Mouse (Mus musculus): ENCODE data around the gene Kcnk6.

The Kcnk6 gene

DNA sequence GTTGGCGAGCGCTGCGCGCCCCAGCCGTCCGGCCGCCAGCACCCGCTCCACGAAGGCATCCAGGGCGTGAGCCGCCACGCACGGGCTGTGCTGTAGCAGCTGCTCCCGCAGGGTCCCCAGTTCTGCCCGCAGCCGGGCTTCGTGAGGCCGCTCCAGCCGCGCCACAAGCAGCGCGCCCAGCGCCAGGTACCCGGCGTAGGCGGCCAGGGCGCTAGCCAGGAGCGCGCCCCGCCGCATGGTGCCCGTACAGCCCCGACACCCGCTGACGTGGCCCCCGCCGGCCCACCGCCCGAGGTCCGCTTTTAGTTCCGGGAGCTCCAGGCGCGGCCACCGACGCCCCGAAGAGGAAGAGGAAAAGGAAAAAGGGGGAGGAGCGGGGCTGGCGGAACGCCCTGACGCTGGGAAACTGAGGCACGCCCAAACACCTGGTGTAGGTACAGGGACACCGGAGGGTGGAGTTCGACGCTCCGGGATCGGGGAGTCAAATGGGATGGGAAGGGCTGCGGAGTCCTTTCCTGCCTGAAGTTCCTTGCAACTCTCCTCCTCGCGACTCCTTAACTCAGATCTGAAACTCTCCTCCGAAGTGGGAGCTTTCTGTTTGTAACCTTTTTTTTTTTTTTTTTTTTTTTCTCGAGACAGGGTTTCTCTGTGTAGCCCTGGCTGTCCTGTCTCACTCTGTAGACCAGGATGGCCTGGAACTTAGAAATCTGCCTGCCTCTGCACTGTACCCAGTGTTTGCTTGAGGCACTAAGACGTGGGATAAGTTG lies at the start of gene Kcnk6:
Gene Kcnk6 (minus strand): TSS at position 269 of the 767 bp plus-strand sequence.
- DNase-seq = no peak

GRCm38 (mm10) chr7:29281201-29282073 lies 49.1 kb upstream of the Kcnk6 start, which contains the start of gene Spint2:
TSS of gene Spint2 (minus strand) at chr7:29281912.
- peak; percentile 82 to 86 for DNase-seq

GRCm38 (mm10) chr7:29280801-29281200 lies 48.5 kb upstream of the Kcnk6 start:
- peak in 1 of 2 experiments; percentile 29 for DNase-seq

- no peak for DNase-seq
Measured at GRCm38 (mm10) chr7:29279924-29280323, 47.6 kb upstream of the Kcnk6 start.

- no peak for DNase-seq
Measured at GRCm38 (mm10) chr7:29279261-29279660, 46.9 kb upstream of the Kcnk6 start.

- no peak for DNase-seq
Measured at GRCm38 (mm10) chr7:29277510-29277909, 45.2 kb upstream of the Kcnk6 start.

- DNase-seq = no peak
Measured at GRCm38 (mm10) chr7:29276715-29277114, 44.4 kb upstream of the Kcnk6 start.

- no peak for DNase-seq
Measured at GRCm38 (mm10) chr7:29271687-29272465, 39.6 kb upstream of the Kcnk6 start.

DNA sequence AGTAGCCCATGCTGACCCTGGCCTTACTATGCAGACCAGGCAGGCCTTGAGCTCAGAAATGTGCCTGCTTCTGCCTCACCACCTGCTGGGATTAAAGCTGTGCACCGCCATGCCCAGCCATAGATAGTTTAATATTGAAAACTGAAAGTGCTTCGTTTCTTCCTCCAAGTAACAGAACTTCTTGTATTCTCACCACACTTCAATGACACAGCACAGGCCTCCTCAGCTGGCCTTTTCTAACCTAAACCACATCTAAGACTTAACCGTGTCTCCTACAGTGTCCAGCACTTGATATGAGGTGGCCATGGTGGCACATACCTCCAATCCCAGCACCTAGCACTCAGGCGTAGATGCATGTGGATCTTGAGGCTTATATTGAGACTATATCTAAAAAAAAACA lies 38.1 kb upstream of the Kcnk6 start:
- DNase-seq = no peak

DNA sequence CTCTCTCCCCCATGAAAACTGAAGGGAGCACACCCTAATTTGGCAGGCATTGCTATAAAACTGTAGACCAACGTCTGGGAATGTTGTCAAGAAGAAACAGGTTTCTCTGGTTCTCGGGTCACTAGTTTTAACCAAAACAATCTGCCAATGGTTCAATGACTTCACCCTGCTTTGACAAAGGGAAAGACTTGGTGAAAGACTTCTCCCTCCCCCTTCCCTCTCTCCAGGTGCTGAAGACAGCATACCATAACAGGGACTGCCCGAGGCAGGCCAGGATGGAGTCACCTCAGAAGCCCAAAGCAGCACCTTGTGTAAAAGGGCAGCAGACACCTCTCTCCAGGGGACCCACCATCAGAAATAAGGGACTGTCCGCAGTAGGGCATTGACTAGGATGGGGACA lies 34.6 kb upstream of the Kcnk6 start:
- DNase-seq = no peak

DNA sequence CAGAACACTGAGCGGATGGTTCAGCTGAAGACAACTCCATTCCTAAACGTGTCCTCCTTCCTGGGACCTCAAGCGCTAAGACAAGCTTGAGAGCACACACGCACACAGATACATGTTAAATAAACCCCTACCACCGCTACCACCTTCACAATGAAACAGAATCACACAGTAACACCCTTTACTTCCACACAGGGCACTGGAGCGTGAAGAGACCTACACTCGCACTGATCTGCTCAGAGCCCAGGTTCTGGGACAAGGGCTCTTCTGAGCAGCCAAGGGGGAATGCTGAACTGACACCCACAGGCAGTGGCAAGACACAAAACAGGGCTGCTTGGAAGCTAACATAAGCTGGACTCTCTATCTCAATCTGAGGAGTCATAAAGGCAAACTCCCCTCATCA lies 33.3 kb upstream of the Kcnk6 start:
- no peak for DNase-seq

GRCm38 (mm10) chr7:29263831-29264230 lies 31.5 kb upstream of the Kcnk6 start:
- no peak for DNase-seq

DNA sequence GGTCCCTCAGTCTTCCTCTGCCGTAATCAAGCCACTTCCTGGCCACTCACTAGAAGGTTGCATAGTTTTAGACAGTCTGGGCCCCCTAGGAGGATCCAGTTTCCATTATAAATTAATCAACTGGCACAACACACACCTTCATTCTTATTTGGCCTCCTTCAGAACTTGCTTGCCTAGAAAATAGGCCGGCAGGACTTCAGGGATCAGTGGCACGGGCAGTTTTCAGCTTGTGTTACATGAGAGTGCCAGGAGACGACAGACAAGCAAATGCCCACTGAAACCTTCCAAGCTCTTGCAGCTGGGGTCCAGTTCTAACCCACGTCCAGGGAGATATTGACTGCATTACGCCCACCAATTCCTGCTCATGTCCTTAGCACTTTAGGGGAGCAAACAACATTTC lies 29.8 kb upstream of the Kcnk6 start:
- no peak for DNase-seq

DNA sequence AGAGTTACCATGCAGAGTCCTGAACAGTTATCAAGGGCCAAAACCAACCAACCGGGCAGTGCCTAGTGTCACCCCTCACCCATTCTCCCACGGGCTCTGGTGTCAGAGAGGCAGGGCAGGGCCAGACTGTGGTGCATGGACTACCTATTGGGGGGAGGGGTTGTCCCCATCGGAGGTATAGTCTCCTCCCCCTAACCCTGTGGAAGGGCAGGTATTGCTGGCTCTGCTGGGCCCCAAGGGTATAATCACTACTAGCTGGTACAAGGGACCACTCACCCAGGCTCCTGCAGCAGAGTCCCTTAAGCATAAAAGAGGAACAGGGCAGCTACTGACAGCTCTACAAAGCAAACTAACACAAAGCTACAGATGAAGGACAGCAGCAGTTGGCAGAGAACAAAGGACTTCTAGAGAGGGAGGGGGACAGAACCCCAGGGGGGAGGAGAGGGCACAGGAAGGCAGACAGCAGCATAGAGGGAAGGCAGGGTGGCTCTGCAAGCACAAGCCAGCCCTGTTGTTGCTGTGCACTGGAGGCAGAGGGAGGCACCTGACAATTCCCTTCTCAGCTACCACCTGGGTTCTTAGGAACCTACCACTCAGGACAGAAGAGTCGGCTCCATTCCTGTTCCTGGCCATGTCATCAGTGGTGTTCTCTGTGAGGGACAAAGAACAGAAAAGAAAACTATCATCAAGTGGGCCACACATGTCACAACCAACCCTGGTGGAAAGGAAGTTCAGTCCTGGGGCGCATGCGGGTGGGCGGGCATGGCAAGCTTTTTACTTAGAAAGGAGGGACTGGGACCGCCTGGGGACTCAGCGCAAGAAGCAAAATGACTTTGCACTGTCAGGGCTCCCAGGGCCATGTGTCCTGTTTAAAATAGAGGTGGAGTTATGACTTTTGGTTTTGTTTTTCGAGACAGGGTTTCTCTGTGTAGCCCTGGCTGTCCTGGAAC lies 27.7 kb upstream of the Kcnk6 start:
- no peak for DNase-seq

DNA sequence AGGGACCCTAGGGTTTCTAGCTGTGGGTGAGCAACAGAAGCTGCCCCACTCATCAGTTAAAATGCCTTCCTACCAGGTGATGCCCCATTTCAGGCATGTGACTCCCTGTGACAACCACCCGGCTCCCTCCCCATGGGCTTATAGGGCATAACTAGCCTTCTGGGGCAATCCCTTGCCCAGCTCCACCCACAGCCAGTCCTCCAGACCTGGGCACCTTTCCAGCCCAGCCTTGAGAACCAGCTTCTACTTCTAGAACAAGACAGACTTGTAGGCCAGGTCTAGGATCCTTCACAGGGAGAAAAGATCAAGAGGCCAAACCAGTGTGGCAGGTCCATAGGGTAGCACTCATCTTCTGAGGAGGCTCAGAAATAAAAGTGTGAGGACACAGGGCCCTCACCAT lies 25.1 kb upstream of the Kcnk6 start:
- no peak for DNase-seq

GRCm38 (mm10) chr7:29255875-29256274 lies 23.6 kb upstream of the Kcnk6 start:
- no peak for DNase-seq

- DNase-seq = no peak
Measured at GRCm38 (mm10) chr7:29253842-29254241, 21.5 kb upstream of the Kcnk6 start.

DNA sequence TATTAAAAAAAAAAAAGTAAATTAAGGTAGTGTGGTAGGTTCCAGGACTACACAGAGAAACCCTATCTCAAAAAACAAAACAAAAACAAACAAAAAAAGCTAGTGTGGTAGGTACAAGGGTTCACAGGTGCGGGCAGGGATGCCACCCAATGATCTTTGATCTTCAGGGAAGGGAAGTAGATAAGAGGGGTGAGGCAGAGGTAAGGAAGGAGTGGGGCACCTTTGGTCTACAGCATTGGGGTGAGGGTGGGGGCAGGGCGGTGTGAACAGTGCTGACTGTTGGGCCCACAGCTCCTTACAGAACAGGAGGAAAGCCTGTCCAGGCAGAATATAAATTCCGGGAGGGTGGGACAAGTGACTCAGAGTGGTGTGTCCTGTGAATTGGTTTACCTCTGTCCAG lies 18.9 kb upstream of the Kcnk6 start:
- no peak for DNase-seq

GRCm38 (mm10) chr7:29248261-29248841 lies 16.0 kb upstream of the Kcnk6 start, which contains the start of gene 2200002D01Rik:
TSS of gene 2200002D01Rik (minus strand) at chr7:29248466.
- DNase-seq = no peak

DNA sequence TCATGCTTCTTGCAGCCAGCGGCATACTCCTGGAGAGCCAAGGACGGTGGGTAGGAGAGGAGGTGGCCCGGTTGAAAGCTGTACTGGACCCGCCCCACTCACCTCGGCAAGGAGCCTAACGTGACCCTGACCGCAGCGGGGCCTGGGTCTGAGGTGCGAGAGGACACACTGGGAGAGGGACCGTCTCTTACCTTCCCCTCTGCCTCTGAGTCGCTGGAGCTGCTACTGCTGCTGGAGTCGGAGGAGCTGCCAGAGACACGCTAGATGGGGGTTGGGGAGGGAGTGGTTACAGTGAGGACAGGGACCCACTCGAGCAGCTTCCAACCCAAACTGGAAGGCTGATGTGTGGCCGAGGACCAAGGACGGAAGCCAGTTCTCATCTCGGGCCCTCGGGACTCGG lies 15.4 kb upstream of the Kcnk6 start:
- no peak for DNase-seq

DNA sequence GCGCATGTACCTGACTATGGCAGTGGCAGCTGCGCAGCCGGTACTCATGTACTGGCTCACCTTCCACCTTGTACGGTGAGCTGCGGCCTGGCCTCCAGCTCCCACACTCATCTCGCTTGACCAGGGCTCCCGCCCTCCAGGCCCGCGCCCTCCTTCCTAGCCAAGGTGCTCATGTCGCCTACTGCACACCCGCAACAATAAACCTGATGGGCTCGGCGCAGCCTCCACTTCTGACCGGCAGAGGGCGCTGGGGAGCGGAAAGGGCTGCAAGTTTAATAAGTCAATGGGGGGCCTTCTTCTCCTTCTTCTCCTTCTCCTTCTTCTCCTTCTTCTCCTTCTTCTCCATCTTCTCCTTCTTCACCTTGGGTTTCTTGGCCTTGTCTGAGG lies 15.0 kb upstream of the Kcnk6 start:
- peak; percentile 84 to 90 for DNase-seq
